Mouse (Mus musculus) forebrain, embryonic 13.5 days (tissue): Measurements from ENCODE around the gene Mef2c. TPM values are rescaled to one million over a fixed set of nuclear protein-coding genes. Genes with fewer than 3 reads are reported as not detected.

Experiments used
- ATAC-seq: fragments of 200-750 bp; cut with Nextera tagmentation; 2 replicates; pipeline ENCODE4 v1.8.0; 2017
- H3K27ac ChIP-seq: fragments of 300-500 bp; sonication (generic); 2 replicates; pipeline ENCODE4 v1.5.1; 2015; ENCODE audit warnings: inconsistent platforms, mild to moderate bottlenecking, moderate library complexity
- H3K27me3 ChIP-seq: fragments of 300-500 bp; sonication (generic); 2 replicates; pipeline ENCODE4 v1.6.1; 2015; ENCODE audit warnings: mild to moderate bottlenecking, inconsistent platforms
- H3K36me3 ChIP-seq: fragments of 300-500 bp; sonication (generic); 2 replicates; pipeline ENCODE4 v1.6.1; 2015; ENCODE audit warnings: mild to moderate bottlenecking, inconsistent platforms; ENCODE audit not compliant: poor library complexity, severe bottlenecking
- H3K4me1 ChIP-seq: fragments of 300-500 bp; sonication (generic); 2 replicates; pipeline ENCODE4 v1.6.1; 2015; ENCODE audit warnings: inconsistent platforms
- H3K4me2 ChIP-seq: fragments of 300-500 bp; sonication (generic); 2 replicates; pipeline ENCODE4 v1.6.1; 2015; ENCODE audit warnings: inconsistent platforms, mild to moderate bottlenecking, moderate library complexity
- H3K4me3 ChIP-seq: fragments of 300-500 bp; sonication (generic); 2 replicates; pipeline ENCODE4 v1.5.1; 2015; ENCODE audit warnings: mild to moderate bottlenecking, inconsistent platforms
- H3K9ac ChIP-seq: fragments of 300-500 bp; sonication (generic); 2 replicates; pipeline ENCODE4 v1.6.1; 2015; ENCODE audit warnings: mild to moderate bottlenecking, inconsistent platforms
- H3K9me3 ChIP-seq: fragments of 300-500 bp; sonication (generic); replicated peaks from 2 replicates; pipeline ENCODE4 v1.6.1; 2016; ENCODE audit warnings: inconsistent platforms
- WGBS: fragments of 180-500 bp; shearing (Covaris S2); methylation state at CpG from one replicate; pipeline ENCODE4 v1.1.7; 2015; 5-methylcytosine and 5-hydroxymethylcytosine counted together
- polyA plus RNA-seq: library from polyadenylated mRNA; unstranded; fragments of >200 nt; fragmentation: Nextera tagmentation; extraction: Ambion mirVana; gene quantifications from 2 replicates; pipeline ENCODE4 v1.2.1, GENCODE M21; 2015

Gene Mef2c
- polyA plus RNA-seq = 58.2 and 60.4 TPM in 2 replicates

DNA sequence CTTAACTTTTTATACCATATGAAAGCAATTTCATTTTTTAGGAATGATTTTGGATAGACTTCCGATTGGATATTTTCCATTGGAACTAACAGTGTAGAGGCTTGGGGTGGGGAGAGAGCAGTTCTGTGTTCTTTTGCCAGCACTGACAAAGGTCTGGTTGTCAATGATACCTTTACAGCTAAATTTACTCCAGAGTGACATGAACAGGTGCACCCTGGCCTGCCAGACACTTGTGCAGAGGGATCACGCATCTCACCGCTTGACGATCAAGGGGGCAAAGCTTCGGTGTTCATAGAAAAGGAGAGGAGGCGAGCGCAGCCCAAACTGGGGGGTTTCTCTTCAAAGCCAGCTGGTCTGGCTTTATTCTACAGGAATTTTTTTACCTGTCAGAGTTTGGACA lies at the start of gene Mef2c:
Mef2c (plus strand) TSS at position 116 of the 400 bp plus-strand sequence.
- no peak within 1 kb of the TSS for H3K27ac ChIP-seq
- H3K36me3 ChIP-seq = no peaks in the 10 kb centered on the region
- H3K4me3 ChIP-seq = no peak within 1 kb of the TSS
- H3K27me3 ChIP-seq = no peaks in the 10 kb centered on the region
- H3K4me1 ChIP-seq = no peaks in the 10 kb centered on the region
- H3K9me3 ChIP-seq = no peaks in the 10 kb centered on the region
- no peak for ATAC-seq
- 86% methylated on average over 7 of the region's 7 CpGs for WGBS
- H3K4me2 ChIP-seq = no peak within 1 kb of the TSS
- no peak within 1 kb of the TSS for H3K9ac ChIP-seq

DNA sequence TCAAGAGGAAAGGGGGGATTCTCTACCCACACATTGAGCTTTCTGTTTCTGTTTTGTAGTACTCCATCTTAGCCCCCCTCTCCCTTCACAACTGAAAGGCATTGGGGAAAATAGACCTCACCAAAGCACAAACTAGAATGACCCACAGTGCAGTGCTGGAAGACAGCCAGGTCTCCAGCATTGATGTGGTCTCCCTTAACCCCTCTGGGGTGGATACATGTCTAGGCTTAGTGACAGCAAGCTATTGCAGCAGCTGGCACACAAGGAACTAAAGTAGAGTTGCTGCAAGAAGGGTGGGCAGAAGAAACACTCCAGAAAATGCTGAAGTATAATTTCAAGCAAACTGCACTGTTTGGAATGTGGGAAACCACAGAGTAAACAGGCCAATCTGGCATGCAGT lies 45.1 kb upstream of the Mef2c start:
- no peak overlapping the region for H3K27ac ChIP-seq
- no peaks in the 10 kb centered on the region for H3K27me3 ChIP-seq
- no peak overlapping the region for H3K9ac ChIP-seq
- peak; percentile 79 for ATAC-seq
- no peaks in the 10 kb centered on the region for H3K9me3 ChIP-seq
- H3K4me3 ChIP-seq = no peak overlapping the region
- H3K36me3 ChIP-seq = no peaks in the 10 kb centered on the region
- H3K4me2 ChIP-seq = no peak overlapping the region
- no peaks in the 10 kb centered on the region for H3K4me1 ChIP-seq

- no peak for ATAC-seq
- Histone ChIP-seq H3K9ac (no peak overlapping the region), H3K36me3 (no peaks in the 10 kb centered on the region), H3K9me3 (no peaks in the 10 kb centered on the region), H3K4me2 (no peak overlapping the region), H3K4me1 (no peaks in the 10 kb centered on the region), H3K4me3 (no peak overlapping the region), H3K27ac (no peak overlapping the region), H3K27me3 (no peaks in the 10 kb centered on the region)
- WGBS = 94% methylated on average over 3 of the region's 3 CpGs
These were observed 44.2 kb upstream of the Mef2c start for GRCm38 (mm10) chr13:83459600-83459999.

GRCm38 (mm10) chr13:83460620-83461019 lies 43.2 kb upstream of the Mef2c start:
- Histone ChIP-seq H3K4me3 (no peak overlapping the region), H3K4me1 (no peaks in the 10 kb centered on the region), H3K4me2 (no peak overlapping the region), H3K27me3 (no peaks in the 10 kb centered on the region), H3K36me3 (no peaks in the 10 kb centered on the region), H3K9me3 (no peaks in the 10 kb centered on the region), H3K27ac (no peak overlapping the region), H3K9ac (no peak overlapping the region)
- 90% methylated on average over 1 of the region's 1 CpGs for WGBS
- no peak for ATAC-seq

- Histone ChIP-seq H3K4me3 (no peak overlapping the region), H3K4me2 (no peak overlapping the region), H3K27ac (no peak overlapping the region), H3K36me3 (no peaks in the 10 kb centered on the region), H3K9me3 (no peaks in the 10 kb centered on the region), H3K9ac (no peak overlapping the region), H3K27me3 (no peaks in the 10 kb centered on the region), H3K4me1 (no peaks in the 10 kb centered on the region)
- WGBS = 77% methylated on average over 2 of the region's 2 CpGs
- ATAC-seq = no peak
These were observed 42.3 kb upstream of the Mef2c start for GRCm38 (mm10) chr13:83461556-83461955.

DNA sequence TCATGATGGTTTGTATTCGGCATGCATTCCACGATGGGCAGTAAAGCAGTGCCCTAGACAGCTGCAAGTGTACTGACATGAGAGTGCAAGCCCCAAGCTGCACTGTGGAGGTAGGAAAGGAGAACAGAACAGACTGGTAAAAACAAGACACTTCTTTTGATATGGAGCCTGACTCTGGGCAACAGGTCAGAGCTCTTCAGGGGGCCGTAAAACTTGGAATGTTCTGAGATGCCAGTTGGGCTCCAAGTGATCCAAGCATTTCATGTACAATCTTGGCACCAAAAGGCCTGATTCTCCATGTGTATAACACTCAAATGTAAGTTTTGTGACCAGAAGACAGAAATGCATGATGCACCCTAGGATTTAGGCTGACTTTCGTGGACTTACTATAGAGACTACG lies 37.1 kb upstream of the Mef2c start:
- ATAC-seq = no peak
- no peaks in the 10 kb centered on the region for H3K4me1 ChIP-seq
- H3K9me3 ChIP-seq = no peaks in the 10 kb centered on the region
- no peaks in the 10 kb centered on the region for H3K36me3 ChIP-seq
- H3K27ac ChIP-seq = no peak overlapping the region
- no peak overlapping the region for H3K4me3 ChIP-seq
- no peak overlapping the region for H3K4me2 ChIP-seq
- H3K27me3 ChIP-seq = no peaks in the 10 kb centered on the region
- no peak overlapping the region for H3K9ac ChIP-seq
- 93% methylated on average over 5 of the region's 5 CpGs for WGBS

- Histone ChIP-seq H3K4me2 (no peak overlapping the region), H3K27ac (no peak overlapping the region), H3K9ac (no peak overlapping the region), H3K4me1 (no peaks in the 10 kb centered on the region), H3K36me3 (no peaks in the 10 kb centered on the region), H3K9me3 (no peaks in the 10 kb centered on the region), H3K4me3 (no peak overlapping the region), H3K27me3 (no peaks in the 10 kb centered on the region)
- ATAC-seq = no peak
- WGBS = 79% methylated on average over 3 of the region's 3 CpGs
These were observed 35.0 kb upstream of the Mef2c start for GRCm38 (mm10) chr13:83468794-83469193.

GRCm38 (mm10) chr13:83473755-83474154 lies 30.1 kb upstream of the Mef2c start:
- WGBS = 88% methylated on average over 2 of the region's 2 CpGs

DNA sequence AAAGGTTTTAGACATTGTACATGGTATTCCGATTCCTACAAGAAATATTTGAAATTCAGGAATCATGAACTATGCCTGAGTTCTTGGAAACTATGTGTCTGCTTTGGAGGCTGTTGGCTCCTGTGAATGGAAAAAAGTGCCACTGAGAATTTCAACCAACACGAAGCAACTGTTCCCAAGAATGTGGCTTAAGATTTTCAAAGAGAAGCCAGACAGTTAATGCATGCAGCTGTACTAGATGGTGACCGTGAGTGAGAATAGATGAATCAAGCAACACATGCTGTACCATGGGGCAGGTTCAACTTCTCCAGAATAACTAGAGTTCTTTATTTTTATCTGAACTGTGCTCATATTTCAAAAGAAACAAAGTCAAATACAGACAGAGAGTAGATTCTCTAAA lies 23.4 kb upstream of the Mef2c start:
- no peak overlapping the region for H3K4me3 ChIP-seq
- 77% methylated on average over 3 of the region's 3 CpGs for WGBS

More at GRCm38 (mm10) chr13:83473755-83474154, 30.1 kb upstream of the Mef2c start:
- Histone ChIP-seq H3K9me3 (no peaks in the 10 kb centered on the region), H3K4me2 (no peak overlapping the region), H3K27me3 (no peaks in the 10 kb centered on the region), H3K4me3 (no peak overlapping the region), H3K27ac (no peak overlapping the region), H3K36me3 (no peaks in the 10 kb centered on the region), H3K9ac (no peak overlapping the region), H3K4me1 (no peaks in the 10 kb centered on the region)
- no peak for ATAC-seq

GRCm38 (mm10) chr13:83481310-83481709 lies 22.5 kb upstream of the Mef2c start:
- Histone ChIP-seq H3K27me3 (no peaks in the 10 kb centered on the region), H3K36me3 (no peaks in the 10 kb centered on the region), H3K4me1 (peaks cover 4% of the 10 kb centered on the region; the same call in 1 of the 2 replicates), H3K4me3 (no peak overlapping the region), H3K9me3 (no peaks in the 10 kb centered on the region), H3K27ac (no peak overlapping the region), H3K4me2 (no peak overlapping the region), H3K9ac (no peak overlapping the region)
- 83% methylated on average over 7 of the region's 7 CpGs for WGBS
- ATAC-seq = peak; percentile 48; the same call in 1 of the 2 replicates

More for the DNA sequence above, 23.4 kb upstream of the Mef2c start:
- Histone ChIP-seq H3K4me1 (peaks cover 4% of the 10 kb centered on the region; the same call in 1 of the 2 replicates), H3K27me3 (no peaks in the 10 kb centered on the region), H3K27ac (no peak overlapping the region), H3K9me3 (no peaks in the 10 kb centered on the region), H3K36me3 (no peaks in the 10 kb centered on the region), H3K9ac (no peak overlapping the region), H3K4me2 (no peak overlapping the region)
- ATAC-seq = no peak

DNA sequence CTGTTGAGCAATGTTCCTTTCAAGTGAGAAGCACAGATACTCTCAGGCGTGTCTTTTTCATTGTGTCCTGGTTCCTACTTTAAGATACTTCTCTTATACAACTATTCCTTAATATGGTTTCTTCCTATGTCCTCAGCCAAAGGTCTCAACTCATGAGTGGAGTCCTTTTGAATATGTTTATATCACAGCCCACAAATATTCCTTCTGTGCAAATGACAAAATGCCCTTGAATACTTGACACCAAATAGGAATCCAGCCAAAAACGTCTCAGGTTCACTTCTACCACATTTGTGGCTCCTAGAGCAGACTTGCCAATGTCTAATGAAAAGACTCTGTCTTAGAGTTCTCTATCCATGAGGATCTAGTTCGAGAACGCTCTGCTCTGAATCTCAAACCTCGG lies 21.7 kb upstream of the Mef2c start:
- ATAC-seq = no peak
- H3K36me3 ChIP-seq = no peaks in the 10 kb centered on the region
- no peak overlapping the region for H3K27ac ChIP-seq
- H3K9me3 ChIP-seq = no peaks in the 10 kb centered on the region
- no peaks in the 10 kb centered on the region for H3K27me3 ChIP-seq
- H3K4me1 ChIP-seq = peaks cover 4% of the 10 kb centered on the region; the same call in 1 of the 2 replicates
- 85% methylated on average over 5 of the region's 5 CpGs for WGBS
- no peak overlapping the region for H3K4me2 ChIP-seq
- H3K4me3 ChIP-seq = no peak overlapping the region
- H3K9ac ChIP-seq = no peak overlapping the region

GRCm38 (mm10) chr13:83484215-83484614 lies 19.6 kb upstream of the Mef2c start:
- Histone ChIP-seq H3K9ac (no peak overlapping the region), H3K27me3 (no peaks in the 10 kb centered on the region), H3K4me2 (no peak overlapping the region), H3K4me3 (no peak overlapping the region), H3K36me3 (no peaks in the 10 kb centered on the region), H3K4me1 (peaks cover 4% of the 10 kb centered on the region; the same call in 1 of the 2 replicates), H3K27ac (peak overlapping the region; percentile 2; the same call in 1 of the 2 replicates), H3K9me3 (no peaks in the 10 kb centered on the region)
- peak; percentile 58; the same call in 1 of the 2 replicates for ATAC-seq
- WGBS = 69% methylated on average over 4 of the region's 4 CpGs

DNA sequence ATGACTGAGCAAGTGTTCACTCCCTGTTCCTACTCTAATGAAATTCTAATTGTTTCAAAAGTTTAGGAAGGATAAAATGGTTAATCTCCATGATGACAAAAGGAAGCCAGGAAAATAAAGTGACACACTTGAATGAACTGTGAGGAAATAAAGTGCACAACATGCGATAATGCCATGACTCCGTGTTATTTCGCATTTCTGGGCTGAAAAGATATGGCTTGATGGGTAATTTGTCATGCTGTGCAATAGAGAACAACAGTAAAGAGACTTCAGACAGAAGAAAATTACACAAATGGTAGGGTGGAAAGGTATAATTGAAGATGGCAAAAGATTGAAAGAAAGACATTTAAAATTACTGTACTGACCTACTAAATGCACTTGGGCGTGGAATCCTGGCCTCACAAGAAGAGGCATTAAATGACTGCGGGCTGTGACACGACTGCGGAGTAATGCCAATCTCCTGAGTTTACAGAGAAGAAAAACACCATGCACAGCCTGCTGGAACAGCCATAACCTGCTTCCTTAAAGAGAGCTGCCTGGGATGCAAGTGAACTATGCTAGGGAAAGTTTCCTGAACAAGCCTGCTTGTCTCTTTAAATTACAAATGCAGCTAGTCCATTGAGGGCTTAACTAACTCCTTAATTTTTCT lies 19.0 kb upstream of the Mef2c start:
- H3K36me3 ChIP-seq = no peaks in the 10 kb centered on the region
- no peak overlapping the region for H3K4me3 ChIP-seq
- H3K4me2 ChIP-seq = no peak overlapping the region
- no peaks in the 10 kb centered on the region for H3K27me3 ChIP-seq
- H3K27ac ChIP-seq = no peak overlapping the region
- H3K9ac ChIP-seq = no peak overlapping the region
- H3K4me1 ChIP-seq = peaks cover 4% of the 10 kb centered on the region; the same call in 1 of the 2 replicates
- H3K9me3 ChIP-seq = no peaks in the 10 kb centered on the region
- peak; percentile 69 for ATAC-seq
- WGBS = 79% methylated on average over 7 of the region's 7 CpGs
